Comparison of ENCODE assay signal across 11 mouse cellular contexts in genomic region chr16:22406050-22406449, GRCm38 (mm10). TPM values are rescaled to one million over a fixed set of nuclear protein-coding genes. Genes with fewer than 3 reads are reported as not detected.
DNase-seq lines count a peak whose midpoint lies in the region; ATAC-seq and TF ChIP-seq lines count a peak whose summit lies in the region.
"Had no signal": no experiment of that assay in that cellular context is flagged by ENCODE, and none has a peak within 500 bp of the region (broad histone marks: within the 10 kb centered on the region; RNA-seq: fewer than 3 reads in every experiment).

No protein-coding gene starts in this region.

- H3K4me3 ChIP-seq in hindbrain, postnatal 0 days (ENCODE audit: low read length) = no peak overlapping the region
- no peak overlapping the region for H3K4me3 ChIP-seq in hindbrain, embryonic 11.5 days (ENCODE audit: low read depth, low read length)
- H3K4me3 ChIP-seq in midbrain, postnatal 0 days (ENCODE audit: low read depth, low read length) = no peak overlapping the region
- H3K4me3 ChIP-seq in midbrain, embryonic 14.5 days (replicated peaks; ENCODE audit: low read depth, low read length) = no peak overlapping the region
- no peak overlapping the region for H3K4me3 ChIP-seq in olfactory bulb, adult 2 months (ENCODE audit: insufficient read depth, low read depth, low read length)
- H3K4me3 ChIP-seq: embryonic facial prominence, embryonic 12.5 days; limb, embryonic 13.5 days had no signal

- WGBS in hindbrain, postnatal 0 days = 57% methylated on average over 4 of the region's 4 CpGs
- WGBS in hindbrain, embryonic 11.5 days = 86% methylated on average over 4 of the region's 4 CpGs
- 74% methylated on average over 4 of the region's 4 CpGs for WGBS in midbrain, postnatal 0 days
- WGBS in midbrain, embryonic 14.5 days = 70% methylated on average over 4 of the region's 4 CpGs
- 61% methylated on average over 4 of the region's 4 CpGs for WGBS in olfactory bulb, adult 2 months

- H3K27ac ChIP-seq in hindbrain, postnatal 0 days = no peak overlapping the region
- no peak overlapping the region for H3K27ac ChIP-seq in hindbrain, embryonic 11.5 days (ENCODE audit: low read depth, low read length)
- H3K27ac ChIP-seq in midbrain, postnatal 0 days (ENCODE audit: low read depth, low read length) = 0 out of 2 replicates have a peak overlapping the region, but pooled peaks have one; percentile 13
- no peak overlapping the region for H3K27ac ChIP-seq in midbrain, embryonic 14.5 days (replicated peaks; ENCODE audit: low read depth, low read length)
- peak overlapping the region; percentile 55; the same call in 1 of the 2 replicates for H3K27ac ChIP-seq in olfactory bulb, adult 2 months (ENCODE audit: insufficient read depth, low read depth, low read length)
- H3K27ac ChIP-seq: embryonic facial prominence, embryonic 12.5 days; limb, embryonic 13.5 days had no signal

- no peak overlapping the region for H3K4me2 ChIP-seq in hindbrain, postnatal 0 days (ENCODE audit: low read depth, low read length)
- no peak overlapping the region for H3K4me2 ChIP-seq in hindbrain, embryonic 11.5 days (replicated peaks; ENCODE audit: low read depth, low read length)
- no peak overlapping the region for H3K4me2 ChIP-seq in midbrain, postnatal 0 days (ENCODE audit: low read depth, low read length, poor library complexity, severe bottlenecking)
- H3K4me2 ChIP-seq in midbrain, embryonic 14.5 days (ENCODE audit: low read length) = no peak overlapping the region
- H3K4me2 ChIP-seq: embryonic facial prominence, embryonic 12.5 days; limb, embryonic 13.5 days had no signal

- no peak for TF ChIP-seq POLR2A in olfactory bulb, adult 2 months (IDR thresholded peaks at IDR 0.05; ENCODE audit: insufficient read depth, low read depth, low read length)

- no peaks in the 10 kb centered on the region for H3K9me3 ChIP-seq in hindbrain, postnatal 0 days (ENCODE audit: low read length)
- H3K9me3 ChIP-seq in hindbrain, embryonic 11.5 days (ENCODE audit: control insufficient read depth, low read length) = no peaks in the 10 kb centered on the region
- no peaks in the 10 kb centered on the region for H3K9me3 ChIP-seq in midbrain, postnatal 0 days (ENCODE audit: low read length)
- H3K9me3 ChIP-seq in midbrain, embryonic 14.5 days (ENCODE audit: control insufficient read depth, low read length) = no peaks in the 10 kb centered on the region
- H3K9me3 ChIP-seq: embryonic facial prominence, embryonic 12.5 days; limb, embryonic 13.5 days had no signal

- H3K9ac ChIP-seq in hindbrain, postnatal 0 days (replicated peaks; ENCODE audit: low read length) = no peak overlapping the region
- H3K9ac ChIP-seq in hindbrain, embryonic 11.5 days (ENCODE audit: low read depth, low read length) = no peak overlapping the region
- no peak overlapping the region for H3K9ac ChIP-seq in midbrain, postnatal 0 days (replicated peaks; ENCODE audit: low read length, poor library complexity, severe bottlenecking)
- H3K9ac ChIP-seq in midbrain, embryonic 14.5 days (replicated peaks; ENCODE audit: low read length) = no peak overlapping the region
- H3K9ac ChIP-seq: embryonic facial prominence, embryonic 12.5 days; limb, embryonic 13.5 days had no signal

- H3K27me3 ChIP-seq in hindbrain, postnatal 0 days (ENCODE audit: insufficient read depth, low read length) = no peaks in the 10 kb centered on the region
- H3K27me3 ChIP-seq in hindbrain, embryonic 11.5 days (ENCODE audit: control insufficient read depth, insufficient read depth, low read length) = no peaks in the 10 kb centered on the region
- no peaks in the 10 kb centered on the region for H3K27me3 ChIP-seq in midbrain, postnatal 0 days (ENCODE audit: insufficient read depth, low read length)
- H3K27me3 ChIP-seq in midbrain, embryonic 14.5 days (ENCODE audit: control insufficient read depth, insufficient read depth, low read length) = no peaks in the 10 kb centered on the region
- H3K27me3 ChIP-seq: embryonic facial prominence, embryonic 12.5 days; limb, embryonic 13.5 days had no signal

- no peaks in the 10 kb centered on the region for H3K4me1 ChIP-seq in hindbrain, postnatal 0 days (ENCODE audit: insufficient read depth, low read length)
- no peaks in the 10 kb centered on the region for H3K4me1 ChIP-seq in hindbrain, embryonic 11.5 days (replicated peaks; ENCODE audit: control insufficient read depth, insufficient read depth, low read length)
- no peaks in the 10 kb centered on the region for H3K4me1 ChIP-seq in midbrain, postnatal 0 days (ENCODE audit: insufficient read depth, low read length)
- no peaks in the 10 kb centered on the region for H3K4me1 ChIP-seq in midbrain, embryonic 14.5 days (ENCODE audit: control insufficient read depth, insufficient read depth, low read length)
- peaks cover 21% of the 10 kb centered on the region for H3K4me1 ChIP-seq in olfactory bulb, adult 2 months (ENCODE audit: control insufficient read depth, insufficient read depth, low read length)
- H3K4me1 ChIP-seq: embryonic facial prominence, embryonic 12.5 days had no signal

- TF ChIP-seq CTCF in hindbrain, postnatal 0 days (IDR thresholded peaks at IDR 0.05; ENCODE audit: low read depth) = no peak
- no peak for TF ChIP-seq CTCF in midbrain, postnatal 0 days (IDR thresholded peaks at IDR 0.05)
- no peak for TF ChIP-seq CTCF in olfactory bulb, adult 2 months (IDR thresholded peaks at IDR 0.05; ENCODE audit: insufficient read depth, low read depth, low read length)

- H3K36me3 ChIP-seq in hindbrain, postnatal 0 days (ENCODE audit: insufficient read depth, low read length) = no peaks in the 10 kb centered on the region
- no peaks in the 10 kb centered on the region for H3K36me3 ChIP-seq in hindbrain, embryonic 11.5 days (ENCODE audit: control insufficient read depth, insufficient read depth, low read length)
- no peaks in the 10 kb centered on the region for H3K36me3 ChIP-seq in midbrain, postnatal 0 days (ENCODE audit: insufficient read depth, low read length)
- H3K36me3 ChIP-seq in midbrain, embryonic 14.5 days (ENCODE audit: control insufficient read depth, insufficient read depth, low read length) = no peaks in the 10 kb centered on the region

- ATAC-seq in hindbrain, postnatal 0 days = 0 out of 2 replicates have a peak, but pooled peaks have one; percentile 21
- ATAC-seq in hindbrain, embryonic 11.5 days (ENCODE audit: low FRiP score) = no peak
- ATAC-seq in midbrain, postnatal 0 days (ENCODE audit: low FRiP score) = no peak
- no peak for ATAC-seq in midbrain, embryonic 14.5 days (ENCODE audit: low FRiP score, low TSS enrichment)

- DNase-seq in hindbrain, postnatal 0 days (ENCODE audit: low spot score) = no peak
- DNase-seq in hindbrain, embryonic 11.5 days (ENCODE audit: low spot score) = no peak
- peak; percentile 40 for DNase-seq in midbrain, postnatal 0 days (ENCODE audit: low spot score)
- no peak for DNase-seq in midbrain, embryonic 14.5 days
- peak; percentile 78 for DNase-seq in cerebellum, adult 8-10 months
- no peak for DNase-seq in layer of hippocampus, adult 9-10 months (ENCODE audit: low spot score)
- no peak for DNase-seq in spleen, postnatal 36 days (ENCODE audit: low spot score in 2 of 2)
- DNase-seq: spleen, adult 18-20 months had no signal

RNA-seq across cellular contexts. Expression of gene Etv5, which starts 33.5 kb away (rescaled TPM):
- total RNA-seq in hindbrain, postnatal 0 days (2014; rRNA removed) = 57.6 and 66.8 TPM in 2 replicates
- 34.1 and 34.6 TPM in 2 replicates for polyA plus RNA-seq in hindbrain, postnatal 0 days (2015; fragmentation: Nextera tagmentation; extraction: Ambion mirVana)
- polyA plus RNA-seq in hindbrain, embryonic 11.5 days (2014; fragmentation: Nextera tagmentation; extraction: Ambion mirVana) = 12.8 and 17.5 TPM in 2 replicates
- total RNA-seq in midbrain, postnatal 0 days (2014; rRNA removed) = 25.9 and 38.2 TPM in 2 replicates
- polyA plus RNA-seq in midbrain, postnatal 0 days (2015; fragmentation: Nextera tagmentation; extraction: Ambion mirVana) = 17.9 and 20.7 TPM in 2 replicates
- polyA plus RNA-seq in midbrain, embryonic 14.5 days (2014; fragmentation: Nextera tagmentation; extraction: Ambion mirVana) = 15.7 and 15.9 TPM in 2 replicates
- polyA plus RNA-seq in olfactory bulb, adult 2 months (2012; ENCODE audit: insufficient read depth, insufficient read length, low replicate concordance, missing spikeins) = not detected in 2 replicates

Comparison
In these comparisons a context has a peak if more than half of its experiments do, and no peak if none do; other contexts are left out.
1. DNase-seq: peak in midbrain, postnatal 0 days (single experiment) and cerebellum, adult 8-10 months (single experiment); none in hindbrain, postnatal 0 days (single experiment), hindbrain, embryonic 11.5 days (single experiment), midbrain, embryonic 14.5 days (single experiment), layer of hippocampus, adult 9-10 months (single experiment) and spleen, postnatal 36 days (0 of 2).
2. H3K27ac ChIP-seq: peak in midbrain, postnatal 0 days (single experiment) and olfactory bulb, adult 2 months (single experiment); none in hindbrain, postnatal 0 days (single experiment), hindbrain, embryonic 11.5 days (single experiment) and midbrain, embryonic 14.5 days (single experiment).